Mouse (Mus musculus) limb, embryonic 13.5 days (tissue): ENCODE measurements around the gene Scand1. TPM values are rescaled to one million over a fixed set of nuclear protein-coding genes. Genes with fewer than 3 reads are reported as not detected.

ENCODE experiments used
- ATAC-seq: fragments of 200-750 bp; cut with Nextera tagmentation; 2 replicates; pipeline ENCODE4 v1.8.0; 2017; ENCODE audit warnings: low read depth, moderate number of reproducible peaks, moderate TSS enrichment; ENCODE audit not compliant: low FRiP score
- H3K27ac ChIP-seq: fragments of 300-500 bp; sonication (generic); 2 replicates; pipeline ENCODE4 v1.5.1; 2015; ENCODE audit warnings: inconsistent platforms, mild to moderate bottlenecking, moderate library complexity
- H3K27me3 ChIP-seq: fragments of 300-500 bp; sonication (generic); 2 replicates; pipeline ENCODE4 v1.6.1; 2015; ENCODE audit warnings: mild to moderate bottlenecking, inconsistent platforms
- H3K36me3 ChIP-seq: fragments of 300-500 bp; sonication (generic); 2 replicates; pipeline ENCODE4 v1.6.1; 2015; ENCODE audit warnings: inconsistent platforms, mild to moderate bottlenecking, moderate library complexity
- H3K4me1 ChIP-seq: fragments of 300-500 bp; sonication (generic); 2 replicates; pipeline ENCODE4 v1.6.1; 2015; ENCODE audit warnings: inconsistent platforms
- H3K4me2 ChIP-seq: fragments of 300-500 bp; sonication (generic); replicated peaks from 2 replicates; pipeline ENCODE4 v1.6.1; 2015; ENCODE audit warnings: inconsistent platforms, mild to moderate bottlenecking, moderate library complexity
- H3K4me3 ChIP-seq: fragments of 300-500 bp; sonication (generic); 2 replicates; pipeline ENCODE4 v1.5.1; 2015; ENCODE audit warnings: moderate library complexity, mild to moderate bottlenecking, inconsistent platforms
- H3K9ac ChIP-seq: fragments of 300-500 bp; sonication (generic); 2 replicates; pipeline ENCODE4 v1.6.1; 2015; ENCODE audit warnings: mild to moderate bottlenecking, inconsistent platforms
- H3K9me3 ChIP-seq: fragments of 300-500 bp; sonication (generic); 2 replicates; pipeline ENCODE4 v1.6.1; 2016; ENCODE audit warnings: inconsistent platforms
- WGBS: fragments of 180-500 bp; shearing (Covaris S2); methylation state at CpG from one replicate; pipeline ENCODE4 v1.1.7; 2015; 5-methylcytosine and 5-hydroxymethylcytosine counted together
- polyA plus RNA-seq: library from polyadenylated mRNA; unstranded; fragments of >200 nt; fragmentation: Nextera tagmentation; extraction: Ambion mirVana; gene quantifications from 2 replicates; pipeline ENCODE4 v1.2.1, GENCODE M21; 2015

The Scand1 gene
- polyA plus RNA-seq, result 69.6 and 70.4 TPM in 2 replicates

DNA sequence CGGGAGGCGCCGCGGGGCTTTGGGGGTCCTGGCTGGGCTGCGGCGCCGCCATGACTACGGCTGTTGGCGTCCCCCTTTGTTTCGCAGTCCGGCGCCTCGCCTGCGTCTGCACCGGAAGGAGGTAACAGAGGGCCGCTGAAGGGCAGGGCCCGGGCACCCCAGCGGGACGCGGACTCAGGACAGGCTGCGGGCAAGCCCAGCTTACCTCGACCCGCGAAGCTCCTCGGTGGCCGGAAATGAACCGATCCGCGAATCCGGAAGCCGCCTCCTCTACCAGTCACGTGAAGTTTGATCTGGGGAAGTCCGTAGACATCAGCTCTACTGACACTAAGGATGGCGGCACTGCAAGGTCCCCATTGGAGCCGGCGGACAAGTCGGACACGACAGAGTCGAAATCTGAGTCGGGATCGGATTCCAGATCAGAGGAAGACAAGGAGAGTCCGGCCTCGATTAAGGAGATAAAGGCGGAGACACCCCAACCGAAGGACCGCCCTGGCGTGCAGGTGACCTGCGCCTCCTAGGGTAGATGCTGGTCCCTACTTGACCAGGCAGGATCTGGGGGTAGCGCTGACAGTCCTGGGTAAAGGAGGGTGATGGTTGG is at the start of gene Scand1, which contains the start of gene Cnbd2:
Gene Scand1, minus strand, starts transcription at position 408 of the 601 bp plus-strand sequence.
Gene Cnbd2, plus strand, starts transcription at position 3 of the 601 bp plus-strand sequence.
- Histone ChIP-seq H3K27ac (peak within 1 kb of the TSS; percentile 97), H3K27me3 (no peaks in the 10 kb centered on the region), H3K4me1 (peaks cover 12% of the 10 kb centered on the region), H3K4me3 (peak within 1 kb of the TSS; percentile 66), H3K4me2 (peak within 1 kb of the TSS; percentile 88), H3K9ac (peak within 1 kb of the TSS; percentile 85), H3K9me3 (no peaks in the 10 kb centered on the region), H3K36me3 (peaks cover 26% of the 10 kb centered on the region)
- ATAC-seq, result peak; percentile 91
- under 1% methylated on average over 49 of the region's 49 CpGs for WGBS

DNA sequence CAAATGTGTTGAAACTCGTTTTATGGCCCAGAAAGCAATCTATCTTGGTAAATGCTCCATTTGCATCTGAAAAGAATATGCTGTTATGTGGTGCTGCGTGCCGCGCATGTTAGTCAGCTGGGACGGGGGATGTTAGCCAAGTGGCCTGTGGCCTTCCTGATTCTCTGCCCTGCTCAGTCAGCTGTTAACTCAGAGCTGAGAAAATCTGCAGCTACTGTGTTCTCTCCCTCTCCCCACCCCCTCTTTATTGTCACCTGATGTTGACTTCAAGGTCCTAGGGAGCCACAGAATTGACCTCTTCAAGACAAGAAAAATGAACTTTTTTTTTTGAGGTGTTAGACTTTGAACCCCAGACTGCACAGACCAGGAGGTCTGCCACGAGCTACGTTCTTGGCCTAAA is 43.5 kb upstream of the Scand1 start:
- 68% methylated on average over 7 of the region's 7 CpGs for whole genome bisulfite sequencing
- H3K4me3 ChIP-seq, result no peak overlapping the region
- ATAC-seq, result no peak
- H3K9ac ChIP-seq, result no peak overlapping the region
- no peak overlapping the region for H3K27ac ChIP-seq
- no peaks in the 10 kb centered on the region for H3K27me3 ChIP-seq
- H3K4me2 ChIP-seq, result no peak overlapping the region
- H3K9me3 ChIP-seq, result no peaks in the 10 kb centered on the region
- no peaks in the 10 kb centered on the region for H3K36me3 ChIP-seq
- H3K4me1 ChIP-seq, result no peaks in the 10 kb centered on the region

GRCm38 (mm10) chr2:156353265-156353692 is 40.8 kb upstream of the Scand1 start:
- Histone ChIP-seq H3K4me3 (no peak overlapping the region), H3K36me3 (no peaks in the 10 kb centered on the region), H3K9me3 (no peaks in the 10 kb centered on the region), H3K27ac (no peak overlapping the region), H3K4me1 (no peaks in the 10 kb centered on the region), H3K27me3 (no peaks in the 10 kb centered on the region), H3K4me2 (no peak overlapping the region), H3K9ac (no peak overlapping the region)
- no peak for ATAC-seq
- 43% methylated on average over 7 of the region's 7 CpGs for WGBS

- no peaks in the 10 kb centered on the region for H3K9me3 ChIP-seq
- no peak overlapping the region for H3K4me2 ChIP-seq
- H3K27me3 ChIP-seq, result no peaks in the 10 kb centered on the region
- H3K27ac ChIP-seq, result no peak overlapping the region
- no peak overlapping the region for H3K4me3 ChIP-seq
- no peak for ATAC-seq
- 82% methylated on average over 8 of the region's 8 CpGs for WGBS
- H3K4me1 ChIP-seq, result no peaks in the 10 kb centered on the region
- H3K9ac ChIP-seq, result no peak overlapping the region
- no peaks in the 10 kb centered on the region for H3K36me3 ChIP-seq
These were observed 40.1 kb upstream of the Scand1 start for GRCm38 (mm10) chr2:156352413-156353165.

GRCm38 (mm10) chr2:156351243-156351642 is 38.7 kb upstream of the Scand1 start:
- Histone ChIP-seq H3K4me3 (no peak overlapping the region), H3K9ac (no peak overlapping the region), H3K36me3 (no peaks in the 10 kb centered on the region), H3K27me3 (no peaks in the 10 kb centered on the region), H3K4me1 (no peaks in the 10 kb centered on the region), H3K9me3 (no peaks in the 10 kb centered on the region), H3K27ac (no peak overlapping the region), H3K4me2 (no peak overlapping the region)
- no peak for ATAC-seq
- 79% methylated on average over 7 of the region's 7 CpGs for WGBS

GRCm38 (mm10) chr2:156349286-156349848 is 36.9 kb upstream of the Scand1 start:
- Histone ChIP-seq H3K9me3 (no peaks in the 10 kb centered on the region), H3K4me1 (no peaks in the 10 kb centered on the region), H3K9ac (no peak overlapping the region), H3K27ac (no peak overlapping the region), H3K36me3 (no peaks in the 10 kb centered on the region), H3K27me3 (no peaks in the 10 kb centered on the region), H3K4me2 (no peak overlapping the region), H3K4me3 (no peak overlapping the region)
- ATAC-seq, result no peak
- WGBS, result 84% methylated on average over 4 of the region's 4 CpGs

- no peaks in the 10 kb centered on the region for H3K4me1 ChIP-seq
- H3K4me2 ChIP-seq, result no peak overlapping the region
- no peak overlapping the region for H3K4me3 ChIP-seq
- 76% methylated on average over 4 of the region's 4 CpGs for WGBS
- no peaks in the 10 kb centered on the region for H3K36me3 ChIP-seq
- ATAC-seq, result no peak
- no peak overlapping the region for H3K9ac ChIP-seq
- no peaks in the 10 kb centered on the region for H3K27me3 ChIP-seq
- no peak overlapping the region for H3K27ac ChIP-seq
- H3K9me3 ChIP-seq, result no peaks in the 10 kb centered on the region
These were observed 36.3 kb upstream of the Scand1 start for GRCm38 (mm10) chr2:156348812-156349211.

DNA sequence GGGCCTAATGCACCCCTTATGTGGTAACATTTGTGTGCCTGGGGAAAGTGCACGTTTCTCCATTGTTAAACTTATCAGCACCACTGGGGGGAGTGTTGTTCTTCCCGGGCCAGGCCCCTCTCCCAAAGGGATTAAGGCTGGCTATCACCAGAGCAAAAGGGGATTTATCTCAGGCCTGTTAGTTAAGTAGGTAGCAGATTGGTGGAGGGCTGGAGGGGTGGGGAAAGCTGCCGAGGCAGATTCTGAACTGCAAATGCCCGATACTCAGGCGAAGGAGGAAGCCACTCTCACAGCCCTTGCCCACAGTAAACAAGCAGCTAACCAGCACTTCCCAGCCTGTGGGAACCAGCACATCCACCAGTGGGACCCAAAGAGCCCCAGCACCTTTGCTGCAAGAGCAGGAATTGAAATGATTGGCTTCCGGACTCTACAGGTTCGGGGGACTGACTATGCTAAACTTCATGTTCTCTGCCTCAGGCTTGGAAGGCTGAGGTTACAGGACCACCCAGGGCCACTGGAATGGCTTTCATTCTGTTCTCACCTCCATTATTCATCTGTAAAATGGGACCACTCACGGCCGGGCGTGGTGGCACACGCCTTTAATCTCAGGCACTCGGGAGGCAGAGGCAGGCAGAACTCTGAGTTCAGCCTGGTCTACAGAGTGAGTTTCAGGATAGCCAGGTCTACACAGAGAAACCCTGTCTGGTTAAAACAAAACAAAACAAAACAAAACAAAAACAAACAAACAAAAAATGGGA is 32.5 kb upstream of the Scand1 start:
- no peak for ATAC-seq
- WGBS, result 59% methylated on average over 12 of the region's 12 CpGs
- no peaks in the 10 kb centered on the region for H3K4me1 ChIP-seq
- H3K9ac ChIP-seq, result no peak overlapping the region
- no peak overlapping the region for H3K27ac ChIP-seq
- H3K27me3 ChIP-seq, result no peaks in the 10 kb centered on the region
- no peak overlapping the region for H3K4me2 ChIP-seq
- H3K9me3 ChIP-seq, result no peaks in the 10 kb centered on the region
- H3K36me3 ChIP-seq, result no peaks in the 10 kb centered on the region
- H3K4me3 ChIP-seq, result no peak overlapping the region

DNA sequence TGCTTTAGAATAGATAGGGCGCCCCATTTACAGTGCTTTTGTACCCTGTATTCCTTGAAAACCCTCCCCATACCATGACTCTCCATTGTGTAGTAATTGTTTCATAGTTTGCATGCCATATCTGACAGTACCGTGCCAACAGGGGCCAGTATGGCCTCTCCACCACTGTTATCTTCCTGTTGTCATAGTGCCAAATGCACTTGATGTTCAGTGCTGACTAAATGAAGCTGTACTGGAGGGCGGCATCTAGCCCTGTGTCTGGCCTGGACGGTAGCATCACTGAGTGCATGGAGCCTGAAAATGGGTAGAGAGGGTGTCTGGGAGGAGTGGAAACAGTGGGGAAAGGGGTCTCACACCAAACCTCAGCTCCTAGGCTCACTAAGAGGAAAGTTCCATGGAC is 27.6 kb upstream of the Scand1 start:
- WGBS, result 89% methylated on average over 4 of the region's 4 CpGs
- H3K4me2 ChIP-seq, result no peak overlapping the region
- no peak for ATAC-seq
- H3K36me3 ChIP-seq, result no peaks in the 10 kb centered on the region
- H3K9me3 ChIP-seq, result no peaks in the 10 kb centered on the region
- no peak overlapping the region for H3K9ac ChIP-seq
- H3K27me3 ChIP-seq, result no peaks in the 10 kb centered on the region
- no peaks in the 10 kb centered on the region for H3K4me1 ChIP-seq
- no peak overlapping the region for H3K27ac ChIP-seq
- no peak overlapping the region for H3K4me3 ChIP-seq

- Histone ChIP-seq H3K4me1 (no peaks in the 10 kb centered on the region), H3K36me3 (no peaks in the 10 kb centered on the region), H3K27me3 (no peaks in the 10 kb centered on the region), H3K9ac (no peak overlapping the region), H3K4me3 (no peak overlapping the region), H3K4me2 (no peak overlapping the region), H3K27ac (no peak overlapping the region), H3K9me3 (peaks cover 5% of the 10 kb centered on the region; the same call in 1 of the 2 replicates)
- 79% methylated on average over 7 of the region's 7 CpGs for WGBS
- no peak for ATAC-seq
These were observed 19.0 kb upstream of the Scand1 start for GRCm38 (mm10) chr2:156331446-156331965.

- Histone ChIP-seq H3K9ac (no peak overlapping the region), H3K9me3 (peaks cover 5% of the 10 kb centered on the region; the same call in 1 of the 2 replicates), H3K27ac (no peak overlapping the region), H3K4me3 (no peak overlapping the region), H3K4me1 (no peaks in the 10 kb centered on the region), H3K36me3 (no peaks in the 10 kb centered on the region), H3K4me2 (no peak overlapping the region), H3K27me3 (no peaks in the 10 kb centered on the region)
- 34% methylated on average over 1 of the region's 1 CpGs for WGBS
- no peak for ATAC-seq
These were observed 18.2 kb upstream of the Scand1 start for GRCm38 (mm10) chr2:156330681-156331080.

GRCm38 (mm10) chr2:156324681-156325080 is 12.2 kb upstream of the Scand1 start:
- H3K27me3 ChIP-seq, result no peaks in the 10 kb centered on the region
- WGBS, result 26% methylated on average over 5 of the region's 5 CpGs
- H3K9me3 ChIP-seq, result peaks cover 5% of the 10 kb centered on the region; the same call in 1 of the 2 replicates
- H3K4me3 ChIP-seq, result no peak overlapping the region
- H3K4me2 ChIP-seq, result no peak overlapping the region
- no peak overlapping the region for H3K27ac ChIP-seq
- H3K4me1 ChIP-seq, result no peaks in the 10 kb centered on the region
- H3K9ac ChIP-seq, result no peak overlapping the region
- ATAC-seq, result no peak
- peaks cover 4% of the 10 kb centered on the region for H3K36me3 ChIP-seq
